Mouse (Mus musculus) forebrain, embryonic 11.5 days (tissue): ENCODE measurements around the gene Gm6871. TPM values are rescaled to one million over a fixed set of nuclear protein-coding genes. Genes with fewer than 3 reads are reported as not detected.
"Not testable (repeated sequence)": the region's sequence is repeated elsewhere in the genome, so short reads cannot be mapped to it uniquely, and the experiment has no call there.

ENCODE experiments used
- ATAC-seq: fragments of 200-750 bp; cut with Nextera tagmentation; replicated peaks from 2 replicates; pipeline ENCODE4 v1.8.0; 2017; ENCODE audit warnings: moderate TSS enrichment; ENCODE audit not compliant: low FRiP score
- DNase-seq: peaks from one replicate; pipeline ENCODE4 v3.0.0-alpha.2; 2017; ENCODE audit warnings: low spot score
- H3K27ac ChIP-seq: fragments of 300-500 bp; sonication (generic); 2 replicates; pipeline ENCODE4 v1.5.1; 2014; ENCODE audit warnings: low read depth, low read length
- H3K27me3 ChIP-seq: fragments of 300-500 bp; sonication (generic); 2 replicates; pipeline ENCODE4 v1.6.1; 2014; ENCODE audit warnings: mild to moderate bottlenecking, low read length, mixed read lengths; ENCODE audit not compliant: control insufficient read depth, insufficient read depth
- H3K36me3 ChIP-seq: fragments of 300-500 bp; sonication (generic); 2 replicates; pipeline ENCODE4 v1.6.1; 2014; ENCODE audit warnings: mild to moderate bottlenecking, low read length, moderate library complexity, mixed read lengths; ENCODE audit not compliant: control insufficient read depth, insufficient read depth
- H3K4me1 ChIP-seq: fragments of 300-500 bp; sonication (generic); replicated peaks from 2 replicates; pipeline ENCODE4 v1.6.1; 2014; ENCODE audit warnings: low read length, mixed read lengths; ENCODE audit not compliant: control insufficient read depth, insufficient read depth
- H3K4me2 ChIP-seq: fragments of 300-500 bp; sonication (generic); 2 replicates; pipeline ENCODE4 v1.6.1; 2014; ENCODE audit warnings: low read depth, mild to moderate bottlenecking, low read length, moderate library complexity, mixed read lengths; ENCODE audit not compliant: severe bottlenecking
- H3K4me3 ChIP-seq: fragments of 300-500 bp; sonication (generic); 2 replicates; pipeline ENCODE4 v1.5.1; 2014; ENCODE audit warnings: low read depth, low read length
- H3K9ac ChIP-seq: fragments of 300-500 bp; sonication (generic); 2 replicates; pipeline ENCODE4 v1.6.1; 2014; ENCODE audit warnings: low read length
- H3K9me3 ChIP-seq: fragments of 300-500 bp; sonication (generic); 2 replicates; pipeline ENCODE4 v1.6.1; 2016; ENCODE audit warnings: low read length, mixed read lengths; ENCODE audit not compliant: control insufficient read depth
- WGBS: fragments of 180-500 bp; shearing (Covaris S2); extraction: QIAGEN DNeasy Blood & Tissue Kit; methylation state at CpG from one replicate; pipeline ENCODE4 v1.1.7; 2014; 5-methylcytosine and 5-hydroxymethylcytosine counted together
- polyA plus RNA-seq: library from polyadenylated mRNA; unstranded; fragments of >200 nt; fragmentation: Nextera tagmentation; extraction: Ambion mirVana; gene quantifications from 2 replicates; pipeline ENCODE4 v1.2.1, GENCODE M21; 2014

Gene Gm6871
- not detected in 2 replicates for polyA plus RNA-seq

- H3K9ac ChIP-seq, H3K4me3 ChIP-seq, H3K4me2 ChIP-seq, H3K9me3 ChIP-seq, ATAC-seq, H3K27me3 ChIP-seq, DNase-seq, H3K36me3 ChIP-seq, H3K4me1 ChIP-seq, H3K27ac ChIP-seq: not testable (repeated sequence)
- 90% methylated on average over 5 of the region's 6 CpGs for WGBS
Measured at GRCm38 (mm10) chr7:41573562-41573961, at the start of gene Gm6871. TSS of gene Gm6871 (minus strand) at chr7:41573662.

DNA sequence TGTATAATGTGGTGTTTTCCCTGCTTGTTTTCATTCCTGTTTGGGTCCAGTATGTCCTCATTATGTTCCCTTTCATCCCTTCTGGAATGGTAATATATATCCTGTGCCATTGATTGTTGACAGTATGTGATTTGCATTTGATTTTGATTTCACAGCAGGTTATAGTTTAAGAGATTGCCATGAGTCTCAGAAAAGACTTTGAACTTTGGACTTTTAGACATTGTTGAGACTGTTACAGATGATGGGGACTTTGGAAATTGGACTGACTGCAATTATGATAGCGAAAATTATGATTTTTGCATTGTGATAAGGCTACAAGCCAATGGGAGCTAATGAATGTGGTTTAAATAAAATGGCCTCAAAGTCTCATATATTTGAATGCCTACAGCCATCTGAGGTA is 42.8 kb upstream of the Gm6871 start:
- H3K4me2 ChIP-seq, H3K27ac ChIP-seq, DNase-seq, H3K9me3 ChIP-seq, H3K27me3 ChIP-seq, H3K4me1 ChIP-seq, H3K36me3 ChIP-seq, H3K9ac ChIP-seq, H3K4me3 ChIP-seq, ATAC-seq: not testable (repeated sequence)
- WGBS, result 93% methylated on average over 1 of the region's 1 CpGs

DNA sequence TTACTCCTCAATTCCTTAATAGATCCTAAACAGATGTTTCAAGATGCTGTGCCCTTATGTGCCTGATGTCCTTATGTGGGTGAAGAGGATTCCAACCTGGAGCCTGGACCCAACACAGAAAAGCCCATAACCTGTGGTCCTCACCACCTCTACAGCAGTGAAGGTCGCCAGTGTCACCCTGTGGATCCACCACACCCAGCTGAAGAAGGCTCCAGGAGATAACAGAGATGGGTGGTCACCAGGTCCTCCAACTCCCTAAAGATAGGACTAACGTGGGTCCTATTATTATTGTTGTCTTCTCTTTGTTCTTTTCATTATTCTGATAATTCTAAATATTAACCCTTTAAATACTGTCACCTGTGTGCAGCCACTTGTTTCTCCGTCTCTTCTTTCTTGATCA is 38.2 kb upstream of the Gm6871 start:
- no peaks in the 10 kb centered on the region for H3K27me3 ChIP-seq
- ATAC-seq (no peak), DNase-seq (no peak)
- H3K4me3 ChIP-seq, result no peak overlapping the region
- 88% methylated on average over 3 of the region's 3 CpGs for WGBS
- H3K4me2 ChIP-seq, result no peak overlapping the region
- peaks cover 7% of the 10 kb centered on the region for H3K36me3 ChIP-seq
- no peaks in the 10 kb centered on the region for H3K4me1 ChIP-seq
- no peaks in the 10 kb centered on the region for H3K9me3 ChIP-seq
- H3K9ac ChIP-seq, result no peak overlapping the region
- no peak overlapping the region for H3K27ac ChIP-seq

DNA sequence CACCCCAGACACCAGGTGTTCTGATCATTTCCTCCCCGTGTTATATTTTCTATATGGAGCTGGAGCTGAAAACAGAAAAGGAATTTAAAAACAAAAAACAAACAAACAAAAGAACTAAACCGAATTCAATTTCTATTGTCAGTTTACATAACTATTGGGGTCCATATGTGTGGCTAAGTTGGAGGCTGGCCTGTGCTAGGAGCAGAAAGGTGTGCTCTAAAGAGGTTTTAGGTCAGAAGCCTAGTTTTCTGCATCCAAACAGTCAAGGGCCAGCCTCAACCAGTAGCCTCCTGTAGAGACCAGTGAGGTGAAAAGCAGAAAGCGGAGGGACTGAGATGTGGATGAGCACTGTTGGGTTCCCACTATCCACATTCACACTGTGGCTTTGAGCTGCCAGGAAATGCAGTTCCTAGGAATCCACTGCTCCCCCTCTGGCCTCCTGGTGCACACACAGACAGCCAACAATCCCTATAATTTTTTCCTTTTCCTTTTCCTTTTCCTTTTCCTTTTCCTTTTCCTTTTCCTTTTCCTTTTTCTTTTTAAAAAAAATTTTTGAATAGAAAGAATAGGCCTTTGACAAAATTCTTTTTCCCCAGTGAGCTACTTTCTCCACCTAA is 26.6 kb upstream of the Gm6871 start:
- Histone ChIP-seq H3K4me1 (no peaks in the 10 kb centered on the region), H3K9ac (peak overlapping the region; percentile 60), H3K9me3 (no peaks in the 10 kb centered on the region), H3K4me3 (peak overlapping the region; percentile 57), H3K27me3 (no peaks in the 10 kb centered on the region), H3K36me3 (no peaks in the 10 kb centered on the region), H3K27ac (no peak overlapping the region), H3K4me2 (peak overlapping the region; percentile 70)
- no peak for DNase-seq
- ATAC-seq, result no peak
- WGBS, result 16% methylated on average over 3 of the region's 3 CpGs

- peak; percentile 98 for ATAC-seq
- WGBS, result under 1% methylated on average over 41 of the region's 41 CpGs
Measured at GRCm38 (mm10) chr7:41599034-41599813, 25.8 kb upstream of the Gm6871 start, which contains the start of gene 2610021A01Rik. TSS of gene 2610021A01Rik (plus strand) at chr7:41599230.

DNA sequence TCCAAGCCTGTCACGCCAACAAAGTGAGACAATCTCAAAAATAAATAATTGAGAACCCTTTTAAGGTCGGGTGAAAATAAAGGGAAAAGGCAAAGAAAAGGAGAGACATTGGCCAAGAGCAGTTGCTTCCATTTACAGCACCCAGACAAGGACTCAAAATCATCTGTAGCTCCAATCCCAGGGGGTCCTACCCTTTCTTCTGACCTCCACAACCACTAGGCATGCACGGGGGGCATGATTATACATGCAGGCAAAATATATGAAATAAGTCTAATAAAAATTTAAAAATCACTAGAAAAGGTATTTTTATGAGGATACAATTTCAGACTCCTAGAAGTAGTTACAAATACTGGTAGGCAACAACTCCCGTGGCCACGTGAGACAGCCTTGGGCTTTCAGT is 25.2 kb upstream of the Gm6871 start:
- H3K9me3 ChIP-seq, result no peaks in the 10 kb centered on the region
- H3K4me1 ChIP-seq, result no peaks in the 10 kb centered on the region
- DNase-seq (no peak), ATAC-seq (no peak)
- 47% methylated on average over 5 of the region's 5 CpGs for WGBS
- H3K36me3 ChIP-seq, result no peaks in the 10 kb centered on the region
- H3K9ac ChIP-seq, result peak overlapping the region; percentile 60; the same call in 1 of the 2 replicates
- H3K4me3 ChIP-seq, result peak overlapping the region; percentile 57
- H3K27ac ChIP-seq, result no peak overlapping the region
- H3K4me2 ChIP-seq, result peak overlapping the region; percentile 70
- H3K27me3 ChIP-seq, result no peaks in the 10 kb centered on the region

More at GRCm38 (mm10) chr7:41599034-41599813, 25.8 kb upstream of the Gm6871 start, which contains the start of gene 2610021A01Rik:
- no peaks in the 10 kb centered on the region for H3K4me1 ChIP-seq
- peak; percentile 91 for DNase-seq
- H3K9ac ChIP-seq, result peak within 1 kb of the TSS; percentile 60
- H3K36me3 ChIP-seq, result no peaks in the 10 kb centered on the region
- no peak within 1 kb of the TSS for H3K27ac ChIP-seq
- no peaks in the 10 kb centered on the region for H3K9me3 ChIP-seq
- H3K4me2 ChIP-seq, result peak within 1 kb of the TSS; percentile 70
- H3K4me3 ChIP-seq, result peak within 1 kb of the TSS; percentile 57
- H3K27me3 ChIP-seq, result no peaks in the 10 kb centered on the region

DNA sequence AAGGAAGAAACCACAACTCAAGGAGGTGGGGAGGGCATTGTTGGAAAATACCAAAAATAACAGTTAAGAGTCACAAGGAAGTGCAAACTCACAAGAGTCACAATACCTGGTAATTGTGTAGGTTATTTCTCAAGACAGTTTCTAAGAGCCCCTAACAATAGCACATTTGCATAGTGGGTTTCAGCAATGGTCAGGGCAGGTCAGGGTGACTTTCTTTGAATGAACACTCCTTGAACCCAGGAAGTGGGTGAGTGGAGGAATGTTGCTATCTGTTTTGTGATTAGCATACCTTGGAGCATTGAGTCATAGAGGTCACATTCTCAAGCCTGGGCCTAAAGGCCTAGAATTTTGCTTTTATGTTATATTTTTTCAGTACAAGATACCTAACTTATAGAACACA is 14.4 kb upstream of the Gm6871 start:
- H3K27ac ChIP-seq, H3K9ac ChIP-seq, H3K27me3 ChIP-seq, ATAC-seq, H3K4me1 ChIP-seq, H3K4me3 ChIP-seq, H3K4me2 ChIP-seq, H3K36me3 ChIP-seq, DNase-seq, H3K9me3 ChIP-seq: not testable (repeated sequence)

DNA sequence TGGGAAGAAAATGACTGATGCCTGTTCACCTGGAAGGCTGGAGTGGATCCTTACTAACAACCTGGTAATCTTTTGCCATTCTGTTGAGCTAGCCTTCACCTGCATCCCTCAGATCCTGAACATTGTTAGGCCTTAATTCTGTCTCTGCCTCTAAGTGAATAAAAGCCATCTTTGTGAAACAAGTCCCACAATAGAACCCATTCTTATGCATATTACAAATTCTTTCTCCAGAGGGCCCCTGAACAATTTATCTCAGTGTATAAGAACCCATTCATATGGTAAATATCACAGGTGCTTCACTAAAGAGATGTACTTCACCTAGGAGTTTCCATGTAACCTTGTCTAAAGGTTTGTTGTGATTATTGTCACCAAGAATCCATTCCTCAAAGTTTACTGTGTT is 8.6 kb upstream of the Gm6871 start:
- Histone ChIP-seq H3K36me3 (no peaks in the 10 kb centered on the region), H3K9ac (no peak overlapping the region), H3K27me3 (no peaks in the 10 kb centered on the region), H3K4me1 (no peaks in the 10 kb centered on the region), H3K27ac (no peak overlapping the region), H3K4me2 (no peak overlapping the region), H3K4me3 (no peak overlapping the region), H3K9me3 (peaks cover 2% of the 10 kb centered on the region; the same call in 1 of the 2 replicates)
- DNase-seq (no peak), ATAC-seq (no peak)
